Mouse (Mus musculus): Measurements from ENCODE around the gene Ssxb9. TPM values are rescaled to one million over a fixed set of nuclear protein-coding genes. Genes with fewer than 3 reads are reported as not detected.
"Not testable (repeated sequence)": the region's sequence is repeated elsewhere in the genome, so short reads cannot be mapped to it uniquely, and the experiment has no call there.

Gene Ssxb9
- not detected in 2 replicates for polyA plus RNA-seq (2012; rRNA removed)

GRCm38 (mm10) chrX:8366678-8367077 lies at the start of gene Ssxb9:
Gene Ssxb9 (plus strand): TSS chrX:8366978.
- not testable (repeated sequence) for DNase-seq (ENCODE audit: low read depth)

- DNase-seq (ENCODE audit: low read depth): no peak
- TF ChIP-seq CTCF (IDR thresholded peaks at IDR 0.05; ENCODE audit: borderline replicate concordance, extremely low read depth, insufficient read depth, insufficient read length): no peak
- TF ChIP-seq POLR2A (IDR thresholded peaks at IDR 0.05; ENCODE audit: borderline replicate concordance, extremely low read depth, insufficient read depth, insufficient read length, poor library complexity, severe bottlenecking): no peak
Observed at GRCm38 (mm10) chrX:8327124-8327523, 39.7 kb upstream of the Ssxb9 start, which contains the start of gene Ssxb10. Gene Ssxb10 (plus strand): TSS chrX:8327424.

DNA sequence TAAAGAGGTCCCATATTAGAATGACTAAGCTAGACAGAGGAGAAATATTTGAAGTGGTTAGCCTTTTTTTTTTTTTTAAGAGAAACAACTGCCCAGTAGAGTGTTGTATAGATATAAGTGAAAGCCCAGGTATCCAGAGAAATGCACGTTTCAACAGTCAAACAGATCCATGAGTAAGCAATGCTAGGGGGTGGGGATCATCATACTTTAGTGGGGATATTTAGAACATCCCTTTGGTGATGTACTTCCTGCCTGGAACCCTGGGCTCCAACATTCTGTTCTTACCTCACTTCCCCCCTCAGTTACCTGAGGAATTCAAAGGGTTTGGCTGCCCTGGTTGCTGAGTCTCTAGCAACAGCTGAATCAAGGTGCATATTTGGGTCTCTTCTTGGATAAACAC lies 46.2 kb downstream of the Ssxb9 start, which contains the start of gene Ssxb1:
Gene Ssxb1 (plus strand): TSS at position 301 of the 400 bp plus-strand sequence.
- DNase-seq (ENCODE audit: low read depth): not testable (repeated sequence)

Other genes with a start within 250 kb of the Ssxb9 start
- gene Wdr13, start 234.1 kb upstream of the Ssxb9 start, polyA plus RNA-seq (2012; rRNA removed): 235 and 257 TPM in 2 replicates
- 336 and 439 TPM in 2 replicates for gene Rbm3, start 221.1 kb upstream of the Ssxb9 start, polyA plus RNA-seq (2012; rRNA removed)
- gene Tbc1d25, start 190.8 kb upstream of the Ssxb9 start, polyA plus RNA-seq (2012; rRNA removed): 29.7 and 33.8 TPM in 2 replicates
- gene Ebp, start 173.5 kb upstream of the Ssxb9 start, polyA plus RNA-seq (2012; rRNA removed): 20.0 and 23.7 TPM in 2 replicates
- 101 and 133 TPM in 2 replicates for gene Porcn, start 160.5 kb upstream of the Ssxb9 start, polyA plus RNA-seq (2012; rRNA removed)
- 47.5 and 55.4 TPM in 2 replicates for gene Ftsj1, start 114.6 kb upstream of the Ssxb9 start, polyA plus RNA-seq (2012; rRNA removed)
- 33.7 and 37.7 TPM in 2 replicates for gene Slc38a5, start 95.8 kb upstream of the Ssxb9 start, polyA plus RNA-seq (2012; rRNA removed)
- not detected in 2 replicates for gene Ssxb10, start 39.6 kb upstream of the Ssxb9 start, polyA plus RNA-seq (2012; rRNA removed)
- gene Ssxb1, start 46.3 kb downstream of the Ssxb9 start, polyA plus RNA-seq (2012; rRNA removed): not detected in 2 replicates
- not detected in 2 replicates for gene Ssxb2, start 94.7 kb downstream of the Ssxb9 start, polyA plus RNA-seq (2012; rRNA removed)
- not detected in 2 replicates for gene Gm14459, start 158.0 kb downstream of the Ssxb9 start, polyA plus RNA-seq (2012; rRNA removed)
- not detected in 2 replicates for gene Ssxb6, start 181.3 kb downstream of the Ssxb9 start, polyA plus RNA-seq (2012; rRNA removed)
- not detected in 2 replicates for gene Ssxb3, start 224.8 kb downstream of the Ssxb9 start, polyA plus RNA-seq (2012; rRNA removed)

Data from brain, embryonic 14.5 days (tissue).